Mouse (Mus musculus): ENCODE measurements around the gene Dydc1. TPM values are rescaled to one million over a fixed set of nuclear protein-coding genes. Genes with fewer than 3 reads are reported as not detected.

The Dydc1 gene
- polyA plus RNA-seq, 1 experiment from 2014 or later, result 0.22 TPM

GRCm38 (mm10) chr14:41102269-41102668, 29.6 kb downstream of the Dydc1 start:
- H3K36me3 ChIP-seq, result no peaks in the 10 kb centered on the region
- H3K4me3 ChIP-seq, result no peak overlapping the region
- WGBS, result 89% methylated on average over 2 of the region's 2 CpGs
- H3K27me3 ChIP-seq, result no peaks in the 10 kb centered on the region
- no peaks in the 10 kb centered on the region for H3K4me1 ChIP-seq (replicated peaks)
- H3K4me2 ChIP-seq, result no peak overlapping the region
- no peak for ATAC-seq (ENCODE audit: low FRiP score)
- H3K9ac ChIP-seq, result no peak overlapping the region
- H3K9me3 ChIP-seq, result no peaks in the 10 kb centered on the region
- no peak overlapping the region for H3K27ac ChIP-seq

DNA sequence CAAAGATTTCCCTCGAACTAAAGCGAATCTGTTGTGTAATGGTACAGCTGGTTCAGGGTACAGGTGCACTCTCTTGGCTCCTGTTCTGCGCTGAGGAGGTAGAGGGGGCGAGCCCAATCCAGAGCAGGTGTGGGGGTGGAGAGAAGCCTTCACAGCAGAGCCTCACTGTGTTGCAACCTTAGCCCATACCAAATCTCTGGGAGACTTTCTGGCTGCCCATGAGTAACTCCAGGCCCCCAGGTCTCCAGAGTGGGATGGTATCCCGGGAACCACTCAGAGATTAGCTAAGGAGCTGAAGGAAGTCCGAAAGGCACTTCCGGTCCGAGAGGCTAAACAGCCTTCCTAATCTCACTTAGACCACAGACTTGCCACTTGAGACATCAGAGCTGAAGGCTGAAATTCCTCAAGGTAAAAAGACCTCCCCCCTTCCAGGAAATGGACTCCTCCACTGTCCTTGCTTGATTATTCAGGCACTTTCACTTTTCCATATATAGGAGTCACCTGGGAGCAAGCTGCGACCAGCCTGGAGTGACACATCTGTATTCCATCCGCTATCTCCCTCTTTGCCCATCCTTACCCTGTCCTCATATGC, 32.2 kb downstream of the Dydc1 start, which contains the start of gene Mat1a:
Gene Mat1a (plus strand): TSS at position 183 of the 592 bp plus-strand sequence.
- no peaks in the 10 kb centered on the region for H3K9me3 ChIP-seq
- H3K4me3 ChIP-seq, result no peak within 1 kb of the TSS
- H3K27ac ChIP-seq, result no peak within 1 kb of the TSS
- H3K4me1 ChIP-seq (replicated peaks), result no peaks in the 10 kb centered on the region
- no peaks in the 10 kb centered on the region for H3K27me3 ChIP-seq
- H3K36me3 ChIP-seq, result no peaks in the 10 kb centered on the region
- WGBS, result 76% methylated on average over 10 of the region's 10 CpGs
- no peak within 1 kb of the TSS for H3K9ac ChIP-seq
- no peak within 1 kb of the TSS for H3K4me2 ChIP-seq
- ATAC-seq (ENCODE audit: low FRiP score), result no peak

DNA sequence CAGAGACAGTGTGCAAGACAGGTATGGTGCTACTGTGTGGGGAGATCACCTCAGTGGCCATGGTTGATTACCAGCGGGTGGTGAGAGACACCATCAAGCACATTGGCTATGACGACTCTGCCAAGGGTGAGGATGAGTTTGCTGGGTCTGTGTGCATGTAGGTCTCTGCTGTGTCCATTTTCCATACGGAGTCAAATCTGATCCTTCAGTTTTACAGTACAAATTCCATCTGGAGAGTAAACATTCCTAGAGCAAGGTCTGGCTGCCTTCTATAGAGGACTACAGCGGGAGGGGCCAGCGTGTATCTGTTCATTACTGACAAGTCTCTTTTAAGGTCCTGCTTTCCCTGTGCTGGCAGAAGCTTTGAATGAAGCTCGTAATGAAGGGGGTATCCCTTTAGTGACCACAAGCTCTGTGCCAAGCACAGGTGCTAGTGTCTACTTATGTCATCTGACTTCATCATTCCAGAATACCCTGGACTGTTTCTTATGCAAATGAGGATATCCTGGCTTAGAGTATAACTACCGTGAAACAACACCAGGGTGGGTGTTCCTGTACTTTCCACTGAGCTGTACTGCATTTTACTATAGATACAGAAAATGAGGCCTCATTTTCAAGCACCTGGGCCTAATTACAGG, 38.4 kb downstream of the Dydc1 start:
- Histone ChIP-seq H3K27me3 (no peaks in the 10 kb centered on the region), H3K4me2 (no peak overlapping the region), H3K9me3 (no peaks in the 10 kb centered on the region), H3K36me3 (no peaks in the 10 kb centered on the region), H3K9ac (no peak overlapping the region), H3K27ac (no peak overlapping the region), H3K4me3 (no peak overlapping the region), H3K4me1 (replicated peaks) (no peaks in the 10 kb centered on the region)
- no peak for ATAC-seq (ENCODE audit: low FRiP score)
- WGBS, result 90% methylated on average over 7 of the region's 7 CpGs

- Histone ChIP-seq H3K9ac (no peak overlapping the region), H3K27me3 (no peaks in the 10 kb centered on the region), H3K9me3 (no peaks in the 10 kb centered on the region), H3K4me1 (replicated peaks) (no peaks in the 10 kb centered on the region), H3K36me3 (no peaks in the 10 kb centered on the region), H3K27ac (no peak overlapping the region), H3K4me2 (no peak overlapping the region), H3K4me3 (no peak overlapping the region)
- ATAC-seq (ENCODE audit: low FRiP score), result no peak
- 85% methylated on average over 4 of the region's 4 CpGs for WGBS
These were observed 40.2 kb downstream of the Dydc1 start for GRCm38 (mm10) chr14:41112944-41113343.

- Histone ChIP-seq H3K9me3 (no peaks in the 10 kb centered on the region), H3K27ac (no peak overlapping the region), H3K4me2 (no peak overlapping the region), H3K36me3 (no peaks in the 10 kb centered on the region), H3K27me3 (no peaks in the 10 kb centered on the region), H3K4me1 (replicated peaks) (no peaks in the 10 kb centered on the region), H3K4me3 (no peak overlapping the region), H3K9ac (no peak overlapping the region)
- ATAC-seq (ENCODE audit: low FRiP score), result no peak
- 86% methylated on average over 3 of the region's 3 CpGs for WGBS
These were observed 43.6 kb downstream of the Dydc1 start for GRCm38 (mm10) chr14:41116271-41116670.

DNA sequence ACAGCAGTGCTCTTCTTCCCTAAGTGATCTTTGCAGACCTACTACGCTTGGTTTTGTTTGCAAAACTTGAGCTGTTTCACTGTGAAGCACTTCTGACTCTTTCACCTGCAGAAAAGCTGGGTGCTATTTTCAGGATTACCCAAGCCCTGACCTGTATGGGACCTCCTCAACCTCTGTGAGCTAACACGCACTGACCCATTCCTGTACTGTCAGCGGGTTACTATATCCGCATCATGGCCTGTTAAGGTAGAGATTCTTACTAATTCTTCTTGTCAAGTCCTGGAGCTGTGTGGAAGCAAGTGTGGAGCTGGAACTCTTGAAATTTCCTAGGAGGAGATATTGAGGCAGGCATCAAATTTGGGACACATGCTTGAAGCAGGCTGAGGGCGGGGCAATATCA, 52.0 kb downstream of the Dydc1 start:
- Histone ChIP-seq H3K4me1 (replicated peaks) (no peaks in the 10 kb centered on the region), H3K27me3 (no peaks in the 10 kb centered on the region), H3K4me3 (no peak overlapping the region), H3K4me2 (no peak overlapping the region), H3K27ac (no peak overlapping the region), H3K9ac (no peak overlapping the region), H3K36me3 (no peaks in the 10 kb centered on the region), H3K9me3 (no peaks in the 10 kb centered on the region)
- ATAC-seq (ENCODE audit: low FRiP score), result no peak
- WGBS, result 92% methylated on average over 5 of the region's 5 CpGs

DNA sequence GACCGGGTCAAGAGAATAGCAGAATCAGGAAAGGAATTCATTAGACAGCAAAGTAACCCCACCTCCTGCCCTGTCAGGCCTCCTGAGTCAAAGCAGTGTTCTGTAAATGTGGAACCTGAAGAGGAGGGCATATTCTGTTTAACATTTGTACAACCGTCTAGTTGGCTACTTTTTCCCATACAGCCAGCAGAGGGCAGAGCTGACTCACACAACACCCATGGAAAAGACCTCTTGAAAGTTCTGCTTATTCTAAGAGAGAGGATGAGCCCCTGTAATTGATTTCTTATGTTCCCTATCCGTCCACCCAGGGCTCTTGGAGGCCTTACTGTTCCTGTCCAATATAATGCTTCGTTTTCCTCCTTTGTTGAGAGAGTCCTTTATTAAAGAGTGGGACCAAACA, 55.3 kb downstream of the Dydc1 start:
- Histone ChIP-seq H3K27ac (no peak overlapping the region), H3K4me1 (replicated peaks) (no peaks in the 10 kb centered on the region), H3K27me3 (no peaks in the 10 kb centered on the region), H3K9me3 (no peaks in the 10 kb centered on the region), H3K36me3 (no peaks in the 10 kb centered on the region), H3K4me3 (no peak overlapping the region), H3K9ac (no peak overlapping the region), H3K4me2 (no peak overlapping the region)
- WGBS, result 28% methylated on average over 4 of the region's 4 CpGs
- no peak for ATAC-seq (ENCODE audit: low FRiP score)

DNA sequence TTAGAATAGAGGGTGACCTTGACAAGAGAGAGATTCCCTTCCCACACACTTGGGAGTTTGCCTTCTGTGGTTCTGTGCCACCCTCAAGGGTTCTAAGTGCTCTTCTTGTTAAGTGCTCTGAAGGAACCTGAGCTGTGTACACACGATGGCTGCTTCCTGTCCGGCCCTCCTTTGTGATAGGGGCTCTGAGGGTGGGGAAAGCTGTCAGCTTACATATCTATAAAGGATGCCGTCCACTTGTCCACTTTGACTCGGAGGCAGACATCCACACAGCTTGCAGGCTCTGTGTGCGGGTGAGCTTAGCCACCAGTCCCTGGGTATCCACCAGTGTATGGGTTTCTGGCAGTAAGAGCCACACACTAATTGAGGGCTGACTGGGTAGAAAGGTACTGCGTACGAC, 58.8 kb downstream of the Dydc1 start, which contains the start of gene Sftpa1:
Gene Sftpa1 (plus strand): TSS at position 243 of the 400 bp plus-strand sequence.
- no peaks in the 10 kb centered on the region for H3K27me3 ChIP-seq
- WGBS, result 86% methylated on average over 7 of the region's 7 CpGs

GRCm38 (mm10) chr14:41137006-41137405, 64.3 kb downstream of the Dydc1 start:
- ATAC-seq (ENCODE audit: low FRiP score), result no peak
- no peak overlapping the region for H3K4me2 ChIP-seq
- no peak overlapping the region for H3K27ac ChIP-seq
- H3K4me3 ChIP-seq, result no peak overlapping the region
- no peak overlapping the region for H3K9ac ChIP-seq
- H3K4me1 ChIP-seq (replicated peaks), result no peaks in the 10 kb centered on the region
- H3K36me3 ChIP-seq, result no peaks in the 10 kb centered on the region
- H3K27me3 ChIP-seq, result no peaks in the 10 kb centered on the region
- H3K9me3 ChIP-seq, result no peaks in the 10 kb centered on the region

More for the DNA sequence above, 58.8 kb downstream of the Dydc1 start, which contains the start of gene Sftpa1:
- Histone ChIP-seq H3K4me3 (no peak within 1 kb of the TSS), H3K4me2 (no peak within 1 kb of the TSS), H3K9ac (no peak within 1 kb of the TSS), H3K36me3 (no peaks in the 10 kb centered on the region), H3K27ac (no peak within 1 kb of the TSS), H3K9me3 (no peaks in the 10 kb centered on the region), H3K4me1 (replicated peaks) (no peaks in the 10 kb centered on the region)
- ATAC-seq (ENCODE audit: low FRiP score), result no peak

DNA sequence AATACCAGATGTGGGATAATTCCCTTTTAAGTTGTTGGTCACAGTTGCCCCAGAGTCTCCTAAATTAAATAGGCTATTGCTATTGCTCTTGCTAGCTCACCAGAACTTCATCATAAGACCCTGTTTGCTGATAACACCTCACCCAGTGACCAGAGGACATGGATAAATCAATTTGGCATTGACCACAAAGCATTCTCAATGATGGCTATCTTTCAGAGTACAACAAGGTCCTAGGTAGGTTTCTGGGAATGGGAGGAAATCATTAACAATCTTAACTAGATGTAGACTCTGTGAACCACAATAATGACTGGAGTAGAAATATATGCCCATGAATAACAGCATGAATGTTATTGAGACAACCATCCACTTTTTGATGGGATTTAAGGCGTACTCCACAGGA, 68.0 kb downstream of the Dydc1 start:
- ATAC-seq (ENCODE audit: low FRiP score), result no peak
- 95% methylated on average over 1 of the region's 1 CpGs for WGBS

More for the DNA sequence above, 68.0 kb downstream of the Dydc1 start:
- H3K4me2 ChIP-seq, result no peak overlapping the region
- no peak overlapping the region for H3K9ac ChIP-seq
- no peak overlapping the region for H3K4me3 ChIP-seq
- H3K9me3 ChIP-seq, result no peaks in the 10 kb centered on the region
- H3K27ac ChIP-seq, result no peak overlapping the region
- no peaks in the 10 kb centered on the region for H3K27me3 ChIP-seq
- H3K4me1 ChIP-seq (replicated peaks), result no peaks in the 10 kb centered on the region
- no peaks in the 10 kb centered on the region for H3K36me3 ChIP-seq

Other genes with a start within 250 kb of the Dydc1 start
- gene Sh2d4b, start 179.6 kb upstream of the Dydc1 start, polyA plus RNA-seq (2015; fragmentation: Nextera tagmentation; extraction: Ambion mirVana), result 1.1 and 1.9 TPM in 2 replicates
- 76.4 and 77.0 TPM in 2 replicates for gene Tspan14, start 106.1 kb upstream of the Dydc1 start, polyA plus RNA-seq (2015; fragmentation: Nextera tagmentation; extraction: Ambion mirVana)
- 78.5 and 81.6 TPM in 2 replicates for gene Fam213a, start 59.1 kb upstream of the Dydc1 start, polyA plus RNA-seq (2015; fragmentation: Nextera tagmentation; extraction: Ambion mirVana)
- 0.66 and 1.1 TPM in 2 replicates for gene Dydc2, start 3.7 kb upstream of the Dydc1 start, polyA plus RNA-seq (2015; fragmentation: Nextera tagmentation; extraction: Ambion mirVana)
- not detected in 2 replicates for gene Mat1a, start 32.1 kb downstream of the Dydc1 start, polyA plus RNA-seq (2015; fragmentation: Nextera tagmentation; extraction: Ambion mirVana)
- not detected in 2 replicates for gene Sftpa1, start 58.9 kb downstream of the Dydc1 start, polyA plus RNA-seq (2015; fragmentation: Nextera tagmentation; extraction: Ambion mirVana)
- not detected in 2 replicates for gene Mbl1, start 78.5 kb downstream of the Dydc1 start, polyA plus RNA-seq (2015; fragmentation: Nextera tagmentation; extraction: Ambion mirVana)
- not detected in 2 replicates for gene Sftpd, start 112.2 kb downstream of the Dydc1 start, polyA plus RNA-seq (2015; fragmentation: Nextera tagmentation; extraction: Ambion mirVana)
- gene Gm2832, start 205.9 kb downstream of the Dydc1 start, polyA plus RNA-seq (2015; fragmentation: Nextera tagmentation; extraction: Ambion mirVana), result 0.16 and 0.17 TPM in 2 replicates